Mouse (Mus musculus): Measurements from ENCODE around the gene Ednrb. TPM values are rescaled to one million over a fixed set of nuclear protein-coding genes. Genes with fewer than 3 reads are reported as not detected.
"Not testable (repeated sequence)": the region's sequence is repeated elsewhere in the genome, so short reads cannot be mapped to it uniquely, and the experiment has no call there.

Ednrb gene
- polyA plus RNA-seq, 1 experiment from 2014 or later: 170 TPM

GRCm38 (mm10) chr14:103815542-103815941 is 28.7 kb downstream of the Ednrb start:
- 76% methylated on average over 16 of the region's 16 CpGs for WGBS
- Histone ChIP-seq H3K4me2 (replicated peaks) (no peak overlapping the region), H3K9me3 (no peaks in the 10 kb centered on the region), H3K27ac (no peak overlapping the region), H3K36me3 (peaks cover 18% of the 10 kb centered on the region), H3K27me3 (replicated peaks) (no peaks in the 10 kb centered on the region), H3K4me3 (no peak overlapping the region), H3K4me1 (no peaks in the 10 kb centered on the region), H3K9ac (no peak overlapping the region)
- no peak for ATAC-seq (ENCODE audit: low FRiP score, low read depth)

DNA sequence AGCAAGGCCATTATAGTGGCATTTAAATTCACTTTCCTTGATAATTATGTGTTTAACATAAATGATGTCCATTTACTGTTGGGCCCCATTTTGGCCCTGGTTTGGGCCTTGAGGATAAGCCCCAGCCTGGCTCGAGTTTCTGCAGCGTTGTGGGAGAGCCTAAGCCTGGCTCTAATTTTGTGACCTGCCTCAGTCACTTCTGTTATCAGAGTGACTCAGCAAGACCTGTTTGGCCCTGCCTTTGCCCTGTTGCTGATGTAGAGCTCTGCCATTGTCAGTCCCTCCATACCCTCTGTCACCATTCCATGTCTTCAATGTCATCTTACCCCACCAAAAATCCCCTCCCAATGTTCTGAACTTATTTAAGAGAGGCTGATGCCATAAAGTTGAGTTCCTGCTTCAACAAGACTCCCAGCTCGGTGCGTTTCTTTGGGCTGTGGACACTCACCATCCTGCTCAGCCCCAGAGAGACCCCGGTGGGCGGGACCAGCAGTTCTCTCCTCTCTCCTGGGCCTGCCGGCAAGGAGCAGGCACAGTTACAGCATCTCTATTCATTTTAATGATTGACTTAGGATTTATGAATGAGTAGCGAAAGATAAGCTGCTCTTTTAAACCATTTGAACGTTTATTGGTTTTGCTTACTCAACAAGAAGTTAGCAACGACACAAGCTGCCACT is 30.0 kb downstream of the Ednrb start:
- H3K4me1 ChIP-seq: no peaks in the 10 kb centered on the region
- no peak overlapping the region for H3K9ac ChIP-seq
- ATAC-seq (ENCODE audit: low FRiP score, low read depth): no peak
- no peaks in the 10 kb centered on the region for H3K9me3 ChIP-seq
- no peaks in the 10 kb centered on the region for H3K27me3 ChIP-seq (replicated peaks)
- H3K36me3 ChIP-seq: peaks cover 14% of the 10 kb centered on the region
- H3K4me3 ChIP-seq: no peak overlapping the region
- H3K4me2 ChIP-seq (replicated peaks): no peak overlapping the region
- 70% methylated on average over 10 of the region's 10 CpGs for WGBS
- H3K27ac ChIP-seq: no peak overlapping the region

- Histone ChIP-seq H3K27ac (no peak overlapping the region), H3K4me3 (no peak overlapping the region), H3K4me1 (no peaks in the 10 kb centered on the region), H3K4me2 (replicated peaks) (no peak overlapping the region), H3K9ac (no peak overlapping the region), H3K27me3 (replicated peaks) (no peaks in the 10 kb centered on the region), H3K36me3 (peaks cover 9% of the 10 kb centered on the region), H3K9me3 (no peaks in the 10 kb centered on the region)
- 76% methylated on average over 3 of the region's 3 CpGs for WGBS
- no peak for ATAC-seq (ENCODE audit: low FRiP score, low read depth)
Measured at GRCm38 (mm10) chr14:103813246-103813645, 31.0 kb downstream of the Ednrb start.

GRCm38 (mm10) chr14:103811291-103811690 is 32.9 kb downstream of the Ednrb start:
- Histone ChIP-seq H3K27ac (no peak overlapping the region), H3K9ac (no peak overlapping the region), H3K27me3 (replicated peaks) (no peaks in the 10 kb centered on the region), H3K4me3 (no peak overlapping the region), H3K9me3 (no peaks in the 10 kb centered on the region), H3K4me1 (no peaks in the 10 kb centered on the region), H3K4me2 (replicated peaks) (no peak overlapping the region), H3K36me3 (0 out of 2 replicates have a peak, but pooled peaks cover 4% of the 10 kb centered on the region)
- 92% methylated on average over 7 of the region's 7 CpGs for WGBS
- ATAC-seq (ENCODE audit: low FRiP score, low read depth): no peak

DNA sequence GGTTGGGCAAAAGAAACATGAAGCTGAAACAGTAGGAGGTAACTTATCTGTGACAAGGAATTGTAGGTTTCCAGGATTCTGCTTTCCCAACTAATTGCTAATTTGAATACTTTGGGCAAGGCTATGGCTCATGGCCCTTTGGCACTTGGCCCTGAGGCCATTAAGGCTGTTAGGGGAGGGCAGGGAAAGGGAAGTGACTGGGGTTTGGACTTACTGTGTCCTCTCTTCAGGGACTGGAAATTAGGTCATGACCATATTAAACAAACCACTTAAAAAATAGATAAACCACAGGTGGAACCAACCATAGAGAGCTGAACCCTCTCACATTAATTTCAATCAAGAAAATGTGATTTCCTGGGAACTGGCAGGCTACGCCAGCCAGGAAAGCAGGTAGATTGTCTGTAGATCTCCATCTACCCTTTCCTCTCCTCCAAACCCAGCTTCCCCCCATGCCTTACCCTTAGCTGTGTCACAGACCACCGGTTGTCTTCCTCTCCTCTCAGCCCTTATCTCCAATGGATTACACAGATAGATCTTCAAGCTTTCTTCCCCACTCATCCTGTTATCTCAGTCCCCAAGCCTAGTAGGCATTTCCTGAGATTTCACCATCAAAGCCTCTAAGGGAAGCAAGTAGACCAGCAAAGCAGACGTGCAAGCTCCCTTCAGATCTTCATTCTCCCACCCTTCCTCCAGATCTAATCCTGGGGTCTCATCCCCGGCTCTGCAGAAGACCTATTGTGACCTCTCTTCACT is 40.1 kb downstream of the Ednrb start:
- no peaks in the 10 kb centered on the region for H3K4me1 ChIP-seq
- H3K36me3 ChIP-seq: no peaks in the 10 kb centered on the region
- H3K27ac ChIP-seq: no peak overlapping the region
- no peak overlapping the region for H3K4me2 ChIP-seq (replicated peaks)
- 92% methylated on average over 4 of the region's 4 CpGs for WGBS
- H3K9ac ChIP-seq: no peak overlapping the region
- H3K4me3 ChIP-seq: no peak overlapping the region
- H3K27me3 ChIP-seq (replicated peaks): no peaks in the 10 kb centered on the region
- H3K9me3 ChIP-seq: no peaks in the 10 kb centered on the region
- ATAC-seq (ENCODE audit: low FRiP score, low read depth): no peak

DNA sequence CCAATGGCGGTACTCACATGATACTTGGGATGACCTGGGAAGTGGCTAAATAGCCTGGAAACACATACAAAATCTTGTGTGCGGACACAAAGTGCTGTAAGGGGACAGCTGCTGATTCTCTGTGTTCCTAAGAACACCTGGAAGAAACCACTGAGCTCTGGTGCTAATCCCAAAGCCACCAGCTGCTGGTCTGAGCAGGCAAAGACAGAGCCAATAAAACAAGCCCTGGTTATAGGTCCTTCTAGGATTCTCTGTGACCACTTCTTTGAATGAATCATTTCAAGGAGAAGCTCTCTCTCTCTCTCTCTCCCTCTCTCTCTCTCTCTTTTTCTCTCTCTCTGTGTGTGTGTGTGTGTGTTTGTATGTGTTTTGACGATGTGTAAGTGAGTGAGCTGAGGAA is 47.1 kb downstream of the Ednrb start:
- Histone ChIP-seq H3K4me1 (peaks cover 3% of the 10 kb centered on the region; the same call in 1 of the 2 replicates), H3K27me3 (replicated peaks) (no peaks in the 10 kb centered on the region), H3K36me3 (no peaks in the 10 kb centered on the region), H3K9me3 (0 out of 2 replicates have a peak, but pooled peaks cover 5% of the 10 kb centered on the region), H3K4me3 (no peak overlapping the region), H3K9ac (no peak overlapping the region), H3K4me2 (replicated peaks) (no peak overlapping the region), H3K27ac (no peak overlapping the region)
- WGBS: 90% methylated on average over 3 of the region's 3 CpGs
- no peak for ATAC-seq (ENCODE audit: low FRiP score, low read depth)

DNA sequence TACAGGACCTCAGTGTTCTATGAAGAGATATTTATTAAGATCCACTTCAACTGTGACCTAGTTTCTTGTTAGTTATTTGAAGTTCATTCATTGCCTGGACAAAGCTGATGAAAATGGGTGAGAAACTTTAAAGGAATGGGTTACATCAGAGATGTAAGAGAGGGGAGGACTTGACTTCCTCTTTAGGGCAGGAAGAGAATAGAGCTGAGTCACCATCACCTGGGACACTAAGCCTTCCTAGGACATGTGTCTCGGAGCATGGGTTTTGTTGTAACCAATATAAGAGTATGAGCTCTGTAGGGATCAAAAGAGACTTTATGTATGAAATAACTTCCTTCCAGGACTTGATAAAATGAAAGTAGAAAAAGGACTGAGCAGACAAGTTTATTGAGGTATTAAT is 48.6 kb downstream of the Ednrb start:
- no peak for ATAC-seq (ENCODE audit: low FRiP score, low read depth)
- Histone ChIP-seq H3K9me3 (0 out of 2 replicates have a peak, but pooled peaks cover 5% of the 10 kb centered on the region), H3K4me1 (peaks cover 3% of the 10 kb centered on the region; the same call in 1 of the 2 replicates), H3K4me3 (no peak overlapping the region), H3K36me3 (no peaks in the 10 kb centered on the region), H3K4me2 (replicated peaks) (no peak overlapping the region), H3K27me3 (replicated peaks) (no peaks in the 10 kb centered on the region), H3K9ac (no peak overlapping the region), H3K27ac (no peak overlapping the region)
- WGBS: 94% methylated on average over 1 of the region's 1 CpGs

DNA sequence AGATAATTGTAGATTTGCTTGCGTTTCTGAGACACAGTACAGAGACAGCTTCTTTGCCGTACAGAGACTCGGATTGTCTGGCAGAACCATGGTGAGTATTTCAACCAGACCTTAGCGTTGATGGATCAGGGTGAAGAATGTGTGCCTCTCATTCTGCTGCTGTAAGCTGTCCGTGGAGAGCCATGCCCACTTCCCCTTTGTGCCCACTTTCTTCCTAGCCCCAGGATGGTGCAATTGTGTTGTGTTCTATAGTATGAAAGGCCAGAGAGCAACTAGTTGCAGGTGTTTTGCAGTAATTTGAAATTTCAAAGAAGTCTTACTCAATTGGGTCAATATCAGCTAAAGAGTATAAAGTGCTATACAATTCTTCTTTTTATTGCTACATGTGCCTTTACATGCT is 50.8 kb downstream of the Ednrb start:
- Histone ChIP-seq H3K9me3 (peaks cover 6% of the 10 kb centered on the region; the same call in 1 of the 2 replicates), H3K4me1 (peaks cover 3% of the 10 kb centered on the region; the same call in 1 of the 2 replicates), H3K27ac (no peak overlapping the region), H3K27me3 (replicated peaks) (no peaks in the 10 kb centered on the region), H3K36me3 (no peaks in the 10 kb centered on the region), H3K4me2 (replicated peaks) (no peak overlapping the region), H3K9ac (no peak overlapping the region), H3K4me3 (no peak overlapping the region)
- no peak for ATAC-seq (ENCODE audit: low FRiP score, low read depth)
- WGBS: 76% methylated on average over 5 of the region's 5 CpGs

DNA sequence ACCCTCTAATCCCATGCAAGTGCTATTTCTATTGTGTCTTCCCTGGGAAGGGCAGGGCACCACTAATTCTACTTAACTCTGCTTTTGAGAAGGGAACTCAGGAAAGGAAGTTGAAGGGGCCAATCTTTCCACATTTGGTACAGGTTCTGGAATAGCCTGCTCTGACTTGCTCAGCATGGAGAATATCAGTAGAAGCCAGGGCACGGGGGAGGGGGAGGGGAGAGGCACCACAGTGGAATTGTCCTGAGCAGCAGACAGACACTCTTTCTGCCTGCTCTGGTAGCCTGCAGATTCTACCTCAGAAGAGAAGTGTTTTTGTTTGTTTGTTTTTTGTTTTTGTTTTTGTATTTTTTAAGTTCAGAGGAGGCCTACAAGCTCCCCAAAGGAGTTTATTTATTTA is 51.5 kb downstream of the Ednrb start:
- no peak overlapping the region for H3K4me2 ChIP-seq (replicated peaks)
- peaks cover 3% of the 10 kb centered on the region; the same call in 1 of the 2 replicates for H3K4me1 ChIP-seq
- H3K4me3 ChIP-seq: no peak overlapping the region
- WGBS: 14% methylated on average over 1 of the region's 1 CpGs
- peaks cover 11% of the 10 kb centered on the region; the same call in 1 of the 2 replicates for H3K9me3 ChIP-seq
- no peaks in the 10 kb centered on the region for H3K27me3 ChIP-seq (replicated peaks)
- H3K27ac ChIP-seq: no peak overlapping the region
- no peaks in the 10 kb centered on the region for H3K36me3 ChIP-seq
- ATAC-seq (ENCODE audit: low FRiP score, low read depth): no peak
- H3K9ac ChIP-seq: no peak overlapping the region

DNA sequence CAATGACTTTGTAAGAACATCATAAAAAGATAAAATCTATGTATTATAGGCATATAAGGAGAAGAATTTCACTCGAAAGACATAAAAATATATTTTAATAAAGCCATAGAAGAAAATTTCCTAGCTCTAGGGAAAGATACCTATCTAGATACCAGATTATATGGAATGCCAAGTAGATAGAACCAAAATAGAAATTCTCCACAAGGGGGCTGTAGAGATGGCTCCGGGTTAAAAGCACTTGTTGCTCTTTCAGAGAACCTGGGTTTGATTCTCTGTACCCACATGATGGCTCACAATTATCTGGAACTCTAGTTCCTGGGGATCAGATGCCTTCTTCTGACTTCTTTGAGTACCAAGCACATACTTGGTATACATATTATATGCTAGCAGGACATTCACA is 56.7 kb downstream of the Ednrb start:
- Histone ChIP-seq H3K27ac (no peak overlapping the region), H3K9ac (no peak overlapping the region), H3K27me3 (replicated peaks) (no peaks in the 10 kb centered on the region), H3K4me1 (peaks cover 1% of the 10 kb centered on the region; the same call in 1 of the 2 replicates), H3K4me3 (no peak overlapping the region), H3K9me3 (peaks cover 6% of the 10 kb centered on the region; the same call in 1 of the 2 replicates), H3K36me3 (no peaks in the 10 kb centered on the region), H3K4me2 (replicated peaks) (no peak overlapping the region)
- ATAC-seq (ENCODE audit: low FRiP score, low read depth): no peak
- 87% methylated on average over 2 of the region's 2 CpGs for WGBS

- H3K9me3 ChIP-seq: peaks cover 6% of the 10 kb centered on the region; the same call in 1 of the 2 replicates
- no peak overlapping the region for H3K27ac ChIP-seq
- H3K9ac ChIP-seq: no peak overlapping the region
- WGBS: 85% methylated on average over 9 of the region's 9 CpGs
- no peaks in the 10 kb centered on the region for H3K27me3 ChIP-seq (replicated peaks)
- H3K4me3 ChIP-seq: no peak overlapping the region
- ATAC-seq (ENCODE audit: low FRiP score, low read depth): no peak
- H3K36me3 ChIP-seq: no peaks in the 10 kb centered on the region
- H3K4me2 ChIP-seq (replicated peaks): no peak overlapping the region
- no peaks in the 10 kb centered on the region for H3K4me1 ChIP-seq
Measured at GRCm38 (mm10) chr14:103785096-103785965, 58.9 kb downstream of the Ednrb start.

DNA sequence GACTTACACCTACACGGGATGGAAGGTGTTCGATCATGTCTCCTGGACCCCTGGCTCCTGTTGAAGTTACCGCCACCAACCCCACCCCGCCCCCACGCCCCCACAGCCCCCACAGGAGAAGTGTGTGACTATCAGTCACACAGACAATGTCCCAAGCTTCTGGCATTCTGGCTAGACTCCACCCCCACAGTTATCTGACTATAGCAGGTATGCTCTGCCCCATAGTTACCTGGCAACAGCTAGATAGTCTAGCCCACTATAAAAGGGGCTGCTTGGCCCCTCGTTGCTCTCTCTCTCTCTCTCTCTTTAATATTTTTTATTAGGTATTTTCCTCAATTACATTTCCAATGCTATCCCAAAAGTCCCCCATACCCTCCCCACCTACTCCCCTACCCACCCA is 63.9 kb downstream of the Ednrb start:
- not testable (repeated sequence) for ATAC-seq (ENCODE audit: low FRiP score, low read depth); H3K4me2 ChIP-seq (replicated peaks); H3K4me1 ChIP-seq; H3K9ac ChIP-seq; H3K27me3 ChIP-seq (replicated peaks); H3K9me3 ChIP-seq; H3K27ac ChIP-seq; H3K4me3 ChIP-seq; H3K36me3 ChIP-seq
- 95% methylated on average over 6 of the region's 6 CpGs for WGBS

Measured in neural tube, embryonic 12.5 days (tissue).